Mouse (Mus musculus) megakaryocyte, embryonic 14.5 days (primary cell): ENCODE measurements around the gene Map3k12.

Source experiments
- FLI1 ChIP-seq: IDR thresholded peaks from 2 replicates; pipeline ENCODE4 v1.6.1; 2012; ENCODE audit warnings: low read length, inconsistent platforms, mixed read lengths
- GATA1 ChIP-seq: IDR thresholded peaks from 3 replicates; pipeline ENCODE4 v1.6.1; 2012; ENCODE audit warnings: mixed read lengths, low read length, inconsistent platforms, borderline replicate concordance

DNA sequence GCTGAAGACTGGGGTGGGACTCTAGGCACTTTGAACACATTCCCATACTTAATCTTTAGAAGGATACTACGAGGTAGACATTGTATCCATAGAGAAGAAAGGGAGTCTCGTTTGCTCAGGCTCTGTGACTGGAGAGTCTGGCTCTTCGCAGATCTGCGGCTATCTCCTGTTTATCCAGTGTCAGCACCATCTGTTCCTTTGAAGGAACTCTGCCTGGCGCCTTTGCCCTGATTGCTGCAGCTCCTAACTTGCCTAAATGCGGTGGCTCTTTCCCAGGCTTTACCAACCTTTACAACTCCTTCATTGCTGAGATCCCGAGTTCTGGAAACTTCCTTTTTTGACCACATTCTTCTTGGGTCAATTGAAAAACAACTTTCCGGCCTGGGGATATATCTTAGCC, 67.5 kb downstream of the Map3k12 start:
- TF ChIP-seq GATA1 (no peak), FLI1 (no peak)
